In genomic region chr3:14959586-14959985, GRCm38 (mm10) we compare ENCODE assay signal across 8 mouse cellular contexts.
A peak's percentile ranks its signal among the peaks of the same experiment; 100 is the strongest.
DNase-seq lines count a peak whose midpoint lies in the region; ATAC-seq and TF ChIP-seq lines count a peak whose summit lies in the region.

No protein-coding gene starts in this region.

- no peaks in the 10 kb centered on the region for H3K9me3 ChIP-seq in intestine, embryonic 15.5 days
- H3K9me3 ChIP-seq in intestine, postnatal 0 days (ENCODE audit: control insufficient read depth), result no peaks in the 10 kb centered on the region
- H3K9me3 ChIP-seq in hindbrain, postnatal 0 days (ENCODE audit: low read length), result no peaks in the 10 kb centered on the region
- no peaks in the 10 kb centered on the region for H3K9me3 ChIP-seq in midbrain, embryonic 13.5 days
- no peaks in the 10 kb centered on the region for H3K9me3 ChIP-seq in intestine, embryonic 16.5 days (ENCODE audit: control insufficient read depth, low read length)

- 0% methylated on average over 1 of the region's 1 CpGs for WGBS in intestine, embryonic 15.5 days
- 6% methylated on average over 1 of the region's 1 CpGs for WGBS in intestine, postnatal 0 days
- WGBS in hindbrain, postnatal 0 days, result 0% methylated on average over 1 of the region's 1 CpGs
- 0% methylated on average over 1 of the region's 1 CpGs for WGBS in midbrain, embryonic 13.5 days
- 5% methylated on average over 1 of the region's 1 CpGs for WGBS in intestine, embryonic 16.5 days

- no peak overlapping the region for H3K4me2 ChIP-seq in intestine, embryonic 15.5 days (replicated peaks)
- H3K4me2 ChIP-seq in intestine, postnatal 0 days (replicated peaks; ENCODE audit: low read depth), result no peak overlapping the region
- no peak overlapping the region for H3K4me2 ChIP-seq in hindbrain, postnatal 0 days (ENCODE audit: low read depth, low read length)
- no peak overlapping the region for H3K4me2 ChIP-seq in midbrain, embryonic 13.5 days (replicated peaks)
- no peak overlapping the region for H3K4me2 ChIP-seq in intestine, embryonic 16.5 days (ENCODE audit: low read depth, low read length)

- no peak for TF ChIP-seq CTCF in intestine, postnatal 0 days (IDR thresholded peaks at IDR 0.05; ENCODE audit: low read depth)
- TF ChIP-seq CTCF in hindbrain, postnatal 0 days (IDR thresholded peaks at IDR 0.05; ENCODE audit: low read depth), result no peak

- no peaks in the 10 kb centered on the region for H3K27me3 ChIP-seq in intestine, embryonic 15.5 days (replicated peaks)
- H3K27me3 ChIP-seq in intestine, postnatal 0 days (replicated peaks; ENCODE audit: control insufficient read depth, insufficient read depth, low read length), result no peaks in the 10 kb centered on the region
- no peaks in the 10 kb centered on the region for H3K27me3 ChIP-seq in hindbrain, postnatal 0 days (ENCODE audit: insufficient read depth, low read length)
- H3K27me3 ChIP-seq in midbrain, embryonic 13.5 days, result no peaks in the 10 kb centered on the region
- H3K27me3 ChIP-seq in intestine, embryonic 16.5 days (replicated peaks; ENCODE audit: control insufficient read depth, insufficient read depth, low read length), result no peaks in the 10 kb centered on the region

- H3K9ac ChIP-seq in intestine, embryonic 15.5 days, result no peak overlapping the region
- H3K9ac ChIP-seq in intestine, postnatal 0 days (ENCODE audit: low read depth, low read length), result no peak overlapping the region
- H3K9ac ChIP-seq in hindbrain, postnatal 0 days (replicated peaks; ENCODE audit: low read length), result no peak overlapping the region
- no peak overlapping the region for H3K9ac ChIP-seq in midbrain, embryonic 13.5 days (replicated peaks)
- H3K9ac ChIP-seq in intestine, embryonic 16.5 days (ENCODE audit: low read depth, low read length), result no peak overlapping the region

- H3K27ac ChIP-seq in intestine, embryonic 15.5 days, result no peak overlapping the region
- no peak overlapping the region for H3K27ac ChIP-seq in intestine, postnatal 0 days (ENCODE audit: low read depth, low read length)
- H3K27ac ChIP-seq in hindbrain, postnatal 0 days, result no peak overlapping the region
- H3K27ac ChIP-seq in midbrain, embryonic 13.5 days, result no peak overlapping the region
- H3K27ac ChIP-seq in intestine, embryonic 16.5 days (ENCODE audit: low read length), result no peak overlapping the region

- peak; percentile 52 for DNase-seq in embryo, embryonic 10 days (ENCODE audit: low spot score)
- peak; percentile 33 for DNase-seq in hindbrain, postnatal 0 days (ENCODE audit: low spot score)
- no peak for DNase-seq in ovary, postnatal 36 days (ENCODE audit: low spot score)

- ATAC-seq in intestine, embryonic 15.5 days, result 0 out of 2 replicates have a peak, but pooled peaks have one; percentile 41
- ATAC-seq in intestine, postnatal 0 days, result no peak
- ATAC-seq in hindbrain, postnatal 0 days, result peak; percentile 83
- ATAC-seq in midbrain, embryonic 13.5 days, result peak; percentile 86
- no peak; the same call in 1 of the 2 replicates for ATAC-seq in megakaryocyte-erythroid progenitor cell, adult 5-6 weeks (replicated peaks; ENCODE audit: low FRiP score, low TSS enrichment, poor library complexity, severe bottlenecking)
- ATAC-seq in intestine, embryonic 16.5 days, result no peak

- H3K36me3 ChIP-seq in intestine, embryonic 15.5 days, result no peaks in the 10 kb centered on the region
- H3K36me3 ChIP-seq in intestine, postnatal 0 days (ENCODE audit: control insufficient read depth, insufficient read depth), result no peaks in the 10 kb centered on the region
- no peaks in the 10 kb centered on the region for H3K36me3 ChIP-seq in hindbrain, postnatal 0 days (ENCODE audit: insufficient read depth, low read length)
- H3K36me3 ChIP-seq in midbrain, embryonic 13.5 days, result no peaks in the 10 kb centered on the region
- no peaks in the 10 kb centered on the region for H3K36me3 ChIP-seq in intestine, embryonic 16.5 days (ENCODE audit: control insufficient read depth, insufficient read depth, low read length)

- H3K4me1 ChIP-seq in intestine, embryonic 15.5 days (replicated peaks), result no peaks in the 10 kb centered on the region
- H3K4me1 ChIP-seq in intestine, postnatal 0 days (replicated peaks; ENCODE audit: control insufficient read depth, insufficient read depth, low read length), result no peaks in the 10 kb centered on the region
- H3K4me1 ChIP-seq in hindbrain, postnatal 0 days (ENCODE audit: insufficient read depth, low read length), result no peaks in the 10 kb centered on the region
- H3K4me1 ChIP-seq in midbrain, embryonic 13.5 days (replicated peaks), result peaks cover 4% of the 10 kb centered on the region
- H3K4me1 ChIP-seq in intestine, embryonic 16.5 days (ENCODE audit: control insufficient read depth, insufficient read depth, low read length), result 0 out of 2 replicates have a peak, but pooled peaks cover under 1% of the 10 kb centered on the region

- no peak overlapping the region for H3K4me3 ChIP-seq in intestine, embryonic 15.5 days (replicated peaks)
- no peak overlapping the region for H3K4me3 ChIP-seq in intestine, postnatal 0 days (ENCODE audit: low read depth, low read length)
- H3K4me3 ChIP-seq in hindbrain, postnatal 0 days (ENCODE audit: low read length), result no peak overlapping the region
- H3K4me3 ChIP-seq in midbrain, embryonic 13.5 days (replicated peaks), result no peak overlapping the region
- H3K4me3 ChIP-seq in intestine, embryonic 16.5 days (ENCODE audit: low read length), result no peak overlapping the region

Comparison
In these comparisons a context has a peak if more than half of its experiments do, and no peak if none do; other contexts are left out.
1. ATAC-seq: peak in intestine, embryonic 15.5 days (single experiment), hindbrain, postnatal 0 days (single experiment) and midbrain, embryonic 13.5 days (single experiment); none in intestine, postnatal 0 days (single experiment), megakaryocyte-erythroid progenitor cell, adult 5-6 weeks (single experiment) and intestine, embryonic 16.5 days (single experiment).